Comparison of ENCODE assay signal across 8 mouse cellular contexts in the genomic region with DNA sequence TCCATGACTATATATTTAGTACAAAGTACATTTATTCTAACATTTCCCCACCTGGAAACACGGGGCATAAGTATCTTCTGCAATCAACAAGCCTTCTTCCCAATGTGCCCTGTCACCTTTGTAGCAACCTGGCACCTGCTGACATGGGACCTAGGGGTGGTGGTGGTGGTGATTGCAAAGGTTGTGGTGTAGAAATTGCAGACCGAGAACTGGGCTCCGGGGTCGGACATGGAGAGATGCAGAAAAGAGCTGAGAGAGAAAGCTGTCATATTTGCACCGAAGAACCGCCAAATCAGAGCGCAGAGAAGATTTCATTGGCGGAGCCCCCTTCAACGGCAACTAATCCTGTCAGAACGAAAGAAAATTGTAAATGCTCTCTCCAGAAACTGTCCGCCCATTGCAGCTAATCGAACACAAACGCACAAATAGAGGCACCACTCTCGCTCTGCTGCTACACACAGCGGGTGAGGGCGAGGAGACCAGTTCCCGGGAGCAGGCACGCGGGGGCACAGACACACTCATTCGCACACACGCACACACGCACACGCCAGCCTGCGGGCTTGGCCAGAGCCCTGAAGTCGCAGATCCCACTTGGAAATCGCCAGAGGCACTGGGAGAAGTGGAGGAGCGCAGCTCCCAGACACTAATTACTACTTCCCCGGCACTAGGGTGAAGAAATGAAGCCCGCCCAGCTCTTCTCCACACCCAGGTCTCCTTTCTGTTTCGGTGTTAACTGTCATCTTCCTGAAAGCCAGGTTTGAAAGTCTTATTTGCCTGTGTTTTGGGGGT. TPM values are rescaled to one million over a fixed set of nuclear protein-coding genes. Genes with fewer than 3 reads are reported as not detected.
DNase-seq lines count a peak whose midpoint lies in the region; ATAC-seq and TF ChIP-seq lines count a peak whose summit lies in the region.

A gene (plus strand): TSS at position 473 of the 789 bp plus-strand sequence.

- no peak for TF ChIP-seq EP300 in stomach, postnatal 0 days (optimal IDR thresholded peaks at IDR 0.05)

- DNase-seq in kidney, adult 9 months = no peak
- peak; percentile 35 for DNase-seq in embryonic facial prominence, embryonic 11.5 days (ENCODE audit: low spot score)
- peak; percentile 7 to 25 for DNase-seq in layer of hippocampus, postnatal 25 days (ENCODE audit: extremely low spot score in 1 of 2, low spot score in 1 of 2)
- peak; percentile 93 for DNase-seq in midbrain, embryonic 11.5 days (ENCODE audit: low spot score, missing footprints)
- peak; percentile 23 for DNase-seq in stomach, postnatal 0 days (ENCODE audit: low spot score)

- H3K9me3 ChIP-seq in kidney, embryonic 15.5 days (replicated peaks) = no peaks in the 10 kb centered on the region
- H3K9me3 ChIP-seq in embryonic facial prominence, embryonic 11.5 days (replicated peaks; ENCODE audit: control insufficient read depth, low read length) = no peaks in the 10 kb centered on the region
- H3K9me3 ChIP-seq in heart, embryonic 14.5 days (ENCODE audit: control insufficient read depth, low read length) = no peaks in the 10 kb centered on the region
- no peaks in the 10 kb centered on the region for H3K9me3 ChIP-seq in midbrain, embryonic 11.5 days (ENCODE audit: control insufficient read depth, low read length)
- H3K9me3 ChIP-seq in stomach, postnatal 0 days (ENCODE audit: control insufficient read depth, low read length) = no peaks in the 10 kb centered on the region

- H3K27ac ChIP-seq in kidney, embryonic 15.5 days = no peak within 1 kb of the TSS
- H3K27ac ChIP-seq in embryonic facial prominence, embryonic 11.5 days (replicated peaks; ENCODE audit: low read depth, low read length) = no peak within 1 kb of the TSS
- H3K27ac ChIP-seq in heart, embryonic 14.5 days (replicated peaks in 1 of 2; ENCODE audit: control insufficient read depth in 1 of 2, insufficient read depth in 1 of 2, low read depth in 2 of 2, low read length in 2 of 2) = peak within 1 kb of the TSS; percentile 5 to 53
- no peak within 1 kb of the TSS for H3K27ac ChIP-seq in midbrain, embryonic 11.5 days (ENCODE audit: low read depth, low read length)
- H3K27ac ChIP-seq in stomach, postnatal 0 days (replicated peaks) = peak within 1 kb of the TSS; percentile 75

- no peak for TF ChIP-seq CTCF in stomach, postnatal 0 days (IDR thresholded peaks at IDR 0.05; ENCODE audit: low read depth)

- H3K4me1 ChIP-seq in kidney, embryonic 15.5 days = peaks cover 22% of the 10 kb centered on the region
- peaks cover 4% of the 10 kb centered on the region; the same call in 1 of the 2 replicates for H3K4me1 ChIP-seq in embryonic facial prominence, embryonic 11.5 days (ENCODE audit: control insufficient read depth, insufficient read depth, low read length)
- H3K4me1 ChIP-seq in heart, embryonic 14.5 days (ENCODE audit: control insufficient read depth in 2 of 2, insufficient read depth in 2 of 2, low read length in 2 of 2) = peaks cover 8 to 17% of the 10 kb centered on the region in 2 experiments
- peaks cover 8% of the 10 kb centered on the region for H3K4me1 ChIP-seq in midbrain, embryonic 11.5 days (ENCODE audit: control insufficient read depth, insufficient read depth, low read length)
- H3K4me1 ChIP-seq in stomach, postnatal 0 days (replicated peaks; ENCODE audit: control insufficient read depth, insufficient read depth) = no peaks in the 10 kb centered on the region

- H3K27me3 ChIP-seq in kidney, embryonic 15.5 days = peaks cover 62% of the 10 kb centered on the region
- peaks cover 20% of the 10 kb centered on the region for H3K27me3 ChIP-seq in embryonic facial prominence, embryonic 11.5 days (ENCODE audit: control insufficient read depth, insufficient read depth, low read length)
- H3K27me3 ChIP-seq in heart, embryonic 14.5 days (ENCODE audit: control insufficient read depth, insufficient read depth, low read length) = 0 out of 2 replicates have a peak, but pooled peaks cover 6% of the 10 kb centered on the region
- H3K27me3 ChIP-seq in midbrain, embryonic 11.5 days (ENCODE audit: control insufficient read depth, insufficient read depth, low read length) = peaks cover 26% of the 10 kb centered on the region
- H3K27me3 ChIP-seq in stomach, postnatal 0 days (ENCODE audit: control insufficient read depth, insufficient read depth, low read length) = no peaks in the 10 kb centered on the region; the same call in 1 of the 2 replicates

- 4% methylated on average over 30 of the region's 30 CpGs for WGBS in kidney, embryonic 15.5 days
- WGBS in embryonic facial prominence, embryonic 11.5 days = 2% methylated on average over 30 of the region's 30 CpGs
- WGBS in heart, embryonic 14.5 days = 2% methylated on average over 30 of the region's 30 CpGs
- 3% methylated on average over 30 of the region's 30 CpGs for WGBS in midbrain, embryonic 11.5 days
- WGBS in stomach, postnatal 0 days = 2% methylated on average over 30 of the region's 30 CpGs

- H3K36me3 ChIP-seq in kidney, embryonic 15.5 days = no peaks in the 10 kb centered on the region
- no peaks in the 10 kb centered on the region for H3K36me3 ChIP-seq in embryonic facial prominence, embryonic 11.5 days (replicated peaks; ENCODE audit: control insufficient read depth, insufficient read depth, low read depth, low read length)
- no peaks in the 10 kb centered on the region for H3K36me3 ChIP-seq in heart, embryonic 14.5 days (ENCODE audit: control insufficient read depth, insufficient read depth, low read length)
- H3K36me3 ChIP-seq in midbrain, embryonic 11.5 days (ENCODE audit: control insufficient read depth, insufficient read depth, low read length) = no peaks in the 10 kb centered on the region
- no peaks in the 10 kb centered on the region for H3K36me3 ChIP-seq in stomach, postnatal 0 days (ENCODE audit: control insufficient read depth, insufficient read depth, low read length)

- ATAC-seq in kidney, embryonic 15.5 days (replicated peaks; ENCODE audit: low FRiP score) = peak; percentile 52; the same call in 1 of the 2 replicates
- ATAC-seq in embryonic facial prominence, embryonic 11.5 days (replicated peaks; ENCODE audit: insufficient number of reproducible peaks, low FRiP score, low TSS enrichment, low read depth) = no peak
- no peak for ATAC-seq in heart, embryonic 14.5 days (ENCODE audit: insufficient number of reproducible peaks, insufficient read depth, low FRiP score, low read depth)
- peak; percentile 73 for ATAC-seq in midbrain, embryonic 11.5 days (ENCODE audit: low FRiP score)
- ATAC-seq in stomach, postnatal 0 days (ENCODE audit: low FRiP score, low TSS enrichment) = peak; percentile 40; the same call in 1 of the 2 replicates
- ATAC-seq in megakaryocyte-erythroid progenitor cell, adult 5-6 weeks (replicated peaks; ENCODE audit: low FRiP score, low TSS enrichment, poor library complexity, severe bottlenecking) = no peak

- peak within 1 kb of the TSS; percentile 92 for H3K4me2 ChIP-seq in kidney, embryonic 15.5 days
- peak within 1 kb of the TSS; percentile 88 for H3K4me2 ChIP-seq in embryonic facial prominence, embryonic 11.5 days (ENCODE audit: low read depth, low read length)
- H3K4me2 ChIP-seq in heart, embryonic 14.5 days (ENCODE audit: low read length) = peak within 1 kb of the TSS; percentile 93
- peak within 1 kb of the TSS; percentile 93 for H3K4me2 ChIP-seq in midbrain, embryonic 11.5 days
- peak within 1 kb of the TSS; percentile 63 for H3K4me2 ChIP-seq in stomach, postnatal 0 days (replicated peaks; ENCODE audit: low read depth)

- H3K4me3 ChIP-seq in kidney, embryonic 15.5 days (replicated peaks) = peak within 1 kb of the TSS; percentile 49
- peak within 1 kb of the TSS; percentile 45 for H3K4me3 ChIP-seq in embryonic facial prominence, embryonic 11.5 days (ENCODE audit: low read depth, low read length)
- H3K4me3 ChIP-seq in heart, embryonic 14.5 days (ENCODE audit: control insufficient read depth in 1 of 2, insufficient read depth in 1 of 2, low read depth in 1 of 2, low read length in 2 of 2) = peak within 1 kb of the TSS; percentile 59 to 62
- peak within 1 kb of the TSS; percentile 47 for H3K4me3 ChIP-seq in midbrain, embryonic 11.5 days (ENCODE audit: low read depth, low read length)
- H3K4me3 ChIP-seq in stomach, postnatal 0 days (ENCODE audit: low read depth, low read length) = peak within 1 kb of the TSS; percentile 58

- peak within 1 kb of the TSS; percentile 31; the same call in 1 of the 2 replicates for H3K9ac ChIP-seq in kidney, embryonic 15.5 days
- H3K9ac ChIP-seq in embryonic facial prominence, embryonic 11.5 days (replicated peaks; ENCODE audit: low read length) = peak within 1 kb of the TSS; percentile 39
- peak within 1 kb of the TSS; percentile 80 for H3K9ac ChIP-seq in heart, embryonic 14.5 days (ENCODE audit: low read length)
- H3K9ac ChIP-seq in midbrain, embryonic 11.5 days (ENCODE audit: low read length) = peak within 1 kb of the TSS; percentile 50
- H3K9ac ChIP-seq in stomach, postnatal 0 days (ENCODE audit: low read length) = peak within 1 kb of the TSS; percentile 66

RNA-seq across cellular contexts. Expression of the gene that starts here (rescaled TPM):
- 0.26 and 0.44 TPM in 2 replicates for polyA plus RNA-seq in kidney, embryonic 15.5 days (2015; fragmentation: Nextera tagmentation; extraction: Ambion mirVana)
- 0.17 and 0.35 TPM in 2 replicates for polyA plus RNA-seq in embryonic facial prominence, embryonic 11.5 days (2014; fragmentation: Nextera tagmentation; extraction: Ambion mirVana)
- polyA plus RNA-seq in heart, embryonic 14.5 days (2014; fragmentation: Nextera tagmentation; extraction: Ambion mirVana) = 13.8 and 18.0 TPM in 2 replicates
- total RNA-seq in layer of hippocampus, postnatal 25 days (2021) = 1 to 10 TPM; 3.6 to 4.5 TPM
- polyA plus RNA-seq in midbrain, embryonic 11.5 days (2014; fragmentation: Nextera tagmentation; extraction: Ambion mirVana) = 0.20 and 0.73 TPM in 2 replicates
- polyA plus RNA-seq in stomach, postnatal 0 days (2015; fragmentation: Nextera tagmentation; extraction: Ambion mirVana) = 13.2 and 15.8 TPM in 2 replicates
- total RNA-seq in megakaryocyte-erythroid progenitor cell, adult 5-6 weeks (2014; fragmentation: Nextera tagmentation) = not detected in 2 replicates
- not detected in 2 replicates for total RNA-seq in megakaryocyte-erythroid progenitor cell, adult 5-6 weeks (2017)

Comparison
In these comparisons a context has a peak if more than half of its experiments do, and no peak if none do; other contexts are left out.
1. RNA of the gene that starts here (total RNA-seq): 3.6 to 4.5 TPM in layer of hippocampus, postnatal 25 days; not detected in megakaryocyte-erythroid progenitor cell, adult 5-6 weeks; every median in the first group is over 4 times any median in the second.
2. Peak in ATAC-seq, H3K4me3 ChIP-seq, H3K9ac ChIP-seq and H3K4me2 ChIP-seq in kidney, embryonic 15.5 days; RNA of the gene not detected or under 1 TPM.
3. Peak in DNase-seq, H3K4me3 ChIP-seq, H3K9ac ChIP-seq and H3K4me2 ChIP-seq in embryonic facial prominence, embryonic 11.5 days; RNA of the gene not detected or under 1 TPM.
4. Peak in DNase-seq, ATAC-seq, H3K4me3 ChIP-seq, H3K9ac ChIP-seq and H3K4me2 ChIP-seq in midbrain, embryonic 11.5 days; RNA of the gene not detected or under 1 TPM.
5. H3K27ac ChIP-seq: peak in heart, embryonic 14.5 days (2 of 2) and stomach, postnatal 0 days (single experiment); none in kidney, embryonic 15.5 days (single experiment), embryonic facial prominence, embryonic 11.5 days (single experiment) and midbrain, embryonic 11.5 days (single experiment).
6. Peak in every context shown above with its lines, with median percentiles within 50 percentile points of each other: H3K4me2 ChIP-seq, H3K4me3 ChIP-seq and H3K9ac ChIP-seq.